Mouse (Mus musculus): ENCODE data around the gene Hlcs.

Gene Hlcs

DNA sequence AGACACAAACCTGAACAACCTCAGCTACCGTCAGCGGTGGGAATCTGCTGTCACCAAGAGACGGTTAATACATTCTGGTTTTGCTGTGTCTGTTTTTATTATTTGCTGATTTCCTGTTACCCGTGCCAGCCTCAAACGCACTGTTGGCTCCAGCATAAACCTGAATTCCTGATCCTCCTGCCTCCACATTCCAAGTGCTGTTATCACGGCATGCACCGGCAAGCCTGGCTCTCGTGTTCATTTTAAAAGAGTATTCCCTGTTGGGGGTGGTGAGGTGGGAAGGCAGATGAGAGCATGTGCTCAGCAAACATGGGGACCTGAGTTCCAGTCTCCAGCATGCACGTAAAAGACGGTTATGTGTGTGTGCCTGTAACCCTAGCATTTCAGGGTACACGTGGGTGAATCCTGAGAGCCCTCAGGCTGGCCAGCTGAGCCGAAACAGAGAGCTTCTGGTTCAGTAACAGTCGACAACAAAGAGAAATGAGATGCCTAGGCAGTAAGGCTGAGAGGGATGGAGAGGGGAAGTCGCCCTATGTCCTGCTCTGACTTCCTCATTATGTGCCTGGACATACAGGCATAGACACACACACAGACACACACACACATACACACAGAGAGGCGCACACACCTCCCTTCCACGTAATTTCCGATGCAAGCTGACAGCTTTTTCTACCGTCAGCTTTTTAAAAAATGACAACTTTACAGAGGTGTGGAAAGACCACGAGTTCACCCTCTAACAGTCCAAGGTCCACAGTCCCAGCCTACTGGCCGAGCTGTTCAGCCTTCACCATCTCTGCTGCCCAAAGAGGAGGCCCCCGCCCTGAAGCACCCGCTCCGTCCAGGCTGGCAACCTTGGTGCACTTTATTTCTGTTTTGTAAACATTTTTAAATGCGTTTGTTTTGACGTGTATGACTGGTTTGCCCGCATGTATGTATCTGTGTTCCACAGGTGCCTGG is 107.6 kb downstream of the Hlcs start:
- DNase-seq (ENCODE audit: low spot score) = no peak

GRCm38 (mm10) chr16:94201387-94201786 is 112.0 kb downstream of the Hlcs start:
- DNase-seq (ENCODE audit: low spot score) = no peak

DNA sequence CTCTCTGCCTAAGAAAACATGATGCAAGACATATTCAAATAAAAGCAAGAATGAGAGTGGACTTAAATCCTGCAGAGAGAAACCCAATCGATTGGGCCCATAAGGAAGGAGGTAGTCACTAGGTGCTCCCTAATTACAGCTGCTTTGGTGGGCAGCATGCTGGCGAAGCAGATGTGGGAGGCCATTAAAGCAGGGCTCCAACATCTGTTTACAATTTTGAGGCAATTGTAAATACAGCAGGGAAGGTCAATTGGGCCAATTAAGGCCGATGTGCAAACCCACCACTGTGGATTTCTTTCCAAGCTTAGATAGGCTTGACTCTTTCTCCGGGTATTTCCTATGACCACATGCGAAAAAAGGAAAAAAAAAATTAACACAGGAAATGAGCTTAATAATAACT is 117.5 kb downstream of the Hlcs start:
- DNase-seq (ENCODE audit: low spot score) = no peak

DNA sequence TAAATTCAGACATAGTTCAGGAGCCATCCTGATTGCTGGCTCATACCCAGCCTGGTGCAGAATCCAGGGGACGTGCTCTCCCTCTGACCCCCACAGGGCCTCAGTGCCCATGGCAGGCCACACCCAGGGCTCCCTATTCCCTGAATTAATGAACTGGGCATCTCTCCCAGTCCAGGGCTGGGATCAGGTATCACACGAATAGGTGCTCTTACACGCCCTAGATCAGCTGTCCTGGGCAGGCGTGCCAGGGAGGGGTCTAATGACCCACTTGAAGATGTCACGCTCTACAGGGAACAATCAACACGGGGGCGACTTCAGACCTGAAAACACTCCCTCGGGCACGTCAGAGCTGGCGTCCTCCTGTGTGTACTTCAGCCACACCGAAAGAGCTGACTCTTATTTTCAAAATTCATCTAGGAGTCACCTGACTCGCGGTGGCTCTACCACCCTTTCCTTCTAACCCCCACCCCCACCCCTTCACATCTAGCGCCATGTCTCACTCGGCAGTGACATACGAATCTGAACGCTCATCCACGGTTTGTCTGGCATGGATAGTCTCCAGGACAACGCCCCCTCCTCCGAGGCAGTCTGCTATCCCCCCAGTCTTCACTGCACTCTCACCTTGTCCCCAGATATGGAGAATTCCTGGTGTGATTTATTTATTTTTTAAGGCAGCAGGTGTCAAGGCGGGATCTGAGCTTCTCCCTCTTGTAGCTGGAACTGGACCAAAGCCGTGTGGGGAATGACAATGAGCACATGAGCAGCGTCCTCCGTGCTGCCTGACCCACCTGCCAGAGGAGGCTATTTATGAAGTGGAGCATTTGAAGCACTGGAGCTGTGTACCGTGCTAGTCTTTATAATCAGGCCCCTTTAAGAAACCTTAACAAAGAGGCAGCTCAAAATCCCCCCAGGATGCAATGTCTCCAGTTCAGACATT is 121.7 kb downstream of the Hlcs start:
- DNase-seq (ENCODE audit: low spot score) = no peak

- DNase-seq (ENCODE audit: low spot score) = no peak
Observed at GRCm38 (mm10) chr16:94190256-94190655, 123.1 kb downstream of the Hlcs start.

DNA sequence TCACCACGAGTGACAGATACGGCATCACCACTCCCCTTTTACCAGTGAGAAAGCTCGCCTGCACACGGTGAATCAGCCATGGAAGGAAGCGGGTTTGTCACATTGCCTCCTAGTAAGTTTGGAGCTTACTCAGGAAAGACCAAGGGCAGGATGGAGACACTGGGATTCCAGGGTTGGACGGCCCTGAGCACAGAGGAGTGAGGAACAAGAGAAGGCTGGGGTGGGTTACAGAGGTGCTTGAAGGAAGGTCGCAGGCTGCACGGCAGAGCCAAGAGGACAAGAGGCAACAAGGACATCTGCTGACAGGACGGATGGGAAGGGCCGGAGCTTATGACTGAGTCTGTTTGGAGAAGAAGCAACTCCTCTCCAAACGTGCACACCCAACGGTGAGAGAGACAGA is 126.8 kb downstream of the Hlcs start:
- DNase-seq (ENCODE audit: low spot score) = no peak

DNA sequence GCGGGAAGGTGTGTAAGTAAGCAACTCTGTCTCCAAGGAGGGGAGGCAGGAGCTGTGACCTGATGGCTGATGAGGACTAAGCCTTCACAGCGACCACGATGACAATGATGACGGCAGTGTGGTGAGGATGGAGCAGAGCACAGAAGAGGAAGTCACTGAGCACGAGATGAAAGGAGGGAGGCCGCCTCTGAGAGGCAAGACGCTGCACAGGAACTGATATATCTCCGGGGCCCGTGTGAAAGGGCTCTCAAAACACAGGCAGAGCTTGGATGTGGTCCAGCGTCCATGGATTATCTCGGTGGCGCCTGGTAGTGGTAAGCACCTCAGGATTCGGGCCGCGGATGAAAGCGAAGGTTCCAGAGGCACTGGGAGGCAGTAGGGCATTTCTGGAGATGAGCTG is 127.9 kb downstream of the Hlcs start:
- no peak for DNase-seq (ENCODE audit: low spot score)

DNA sequence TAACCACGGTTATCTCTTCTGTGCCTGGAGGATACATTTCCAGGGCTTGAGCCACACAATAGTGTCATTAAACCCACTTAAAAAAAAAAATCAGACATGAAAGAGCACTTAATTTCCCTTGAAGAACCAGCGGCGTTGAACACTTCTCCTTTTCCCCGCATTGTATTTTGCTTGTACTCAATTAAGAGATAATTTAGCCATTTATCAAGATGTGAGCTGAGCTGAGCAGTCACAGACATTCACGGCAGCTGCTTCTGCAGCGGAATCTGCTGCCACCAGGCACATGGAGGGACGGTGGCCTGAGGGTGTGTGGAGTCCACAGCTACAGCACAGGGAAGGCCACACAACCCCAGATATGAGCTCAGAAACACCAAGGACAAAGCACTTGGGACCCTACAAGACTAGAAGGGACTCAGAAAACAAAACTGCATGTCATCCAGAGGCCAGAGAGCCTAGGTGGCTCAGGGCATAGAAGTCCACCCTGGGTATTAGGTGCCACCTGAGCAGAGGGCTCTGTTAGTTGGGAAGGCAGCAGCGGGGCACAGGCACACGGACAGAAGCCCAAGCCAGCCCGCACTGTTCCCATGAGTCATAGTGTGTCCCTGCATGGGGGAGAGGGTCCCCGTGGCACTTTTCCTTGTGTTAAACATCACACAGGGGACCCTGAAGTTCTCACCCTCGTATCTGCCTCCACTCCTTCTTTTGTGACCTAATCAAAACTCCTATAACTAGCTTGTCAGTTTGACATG is 133.1 kb downstream of the Hlcs start:
- no peak for DNase-seq (ENCODE audit: low spot score)

- no peak for DNase-seq (ENCODE audit: low spot score)
Observed at GRCm38 (mm10) chr16:94179341-94180121, 133.8 kb downstream of the Hlcs start.

- no peak for DNase-seq (ENCODE audit: low spot score)
Observed at GRCm38 (mm10) chr16:94178441-94179220, 134.7 kb downstream of the Hlcs start.

DNA sequence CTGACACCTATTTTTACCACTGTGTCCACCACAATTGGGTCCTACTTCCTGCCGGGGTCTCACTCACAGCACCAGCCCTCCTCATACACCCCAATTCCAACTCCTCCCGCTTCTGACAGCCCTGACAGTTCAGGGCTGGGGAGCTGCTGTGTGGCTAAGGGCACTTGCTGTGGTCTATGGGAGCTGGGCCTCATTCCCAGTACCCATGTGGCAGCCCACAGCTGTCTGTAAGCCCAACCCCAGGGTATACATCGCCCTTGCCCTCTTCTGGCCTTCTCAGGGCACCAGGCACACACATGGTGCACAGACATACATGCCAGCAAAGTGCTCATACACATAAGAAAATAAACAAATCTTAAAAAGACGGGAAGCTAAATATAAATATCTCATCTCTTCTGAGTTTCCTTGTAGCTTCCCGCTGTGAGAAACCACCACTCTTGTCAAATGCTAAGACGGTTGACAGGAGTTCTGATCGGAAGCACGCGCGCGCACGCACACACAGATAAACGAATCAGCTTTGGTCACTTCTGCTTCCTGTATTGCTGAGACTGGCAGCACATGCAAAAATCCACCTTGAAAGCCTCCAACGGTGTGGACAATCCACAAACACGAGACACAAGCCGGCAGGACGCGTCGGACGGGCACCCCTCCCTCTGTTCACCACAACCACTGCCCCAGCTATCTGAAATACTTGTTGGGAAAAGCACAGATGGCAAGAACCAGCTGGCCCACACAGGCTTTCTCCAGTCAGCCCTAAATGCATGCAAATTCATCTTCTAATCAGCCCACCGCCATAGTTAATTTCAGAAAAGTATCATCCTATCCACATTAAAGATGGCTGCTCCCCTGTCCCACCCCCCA is 136.1 kb downstream of the Hlcs start:
- no peak for DNase-seq (ENCODE audit: low spot score)

- no peak for DNase-seq (ENCODE audit: low spot score)
Observed at GRCm38 (mm10) chr16:94175366-94175986, 137.9 kb downstream of the Hlcs start.

GRCm38 (mm10) chr16:94173361-94173760 is 140.0 kb downstream of the Hlcs start:
- no peak for DNase-seq (ENCODE audit: low spot score)

- no peak for DNase-seq (ENCODE audit: low spot score)
Observed at GRCm38 (mm10) chr16:94170218-94170617, 143.2 kb downstream of the Hlcs start.

DNA sequence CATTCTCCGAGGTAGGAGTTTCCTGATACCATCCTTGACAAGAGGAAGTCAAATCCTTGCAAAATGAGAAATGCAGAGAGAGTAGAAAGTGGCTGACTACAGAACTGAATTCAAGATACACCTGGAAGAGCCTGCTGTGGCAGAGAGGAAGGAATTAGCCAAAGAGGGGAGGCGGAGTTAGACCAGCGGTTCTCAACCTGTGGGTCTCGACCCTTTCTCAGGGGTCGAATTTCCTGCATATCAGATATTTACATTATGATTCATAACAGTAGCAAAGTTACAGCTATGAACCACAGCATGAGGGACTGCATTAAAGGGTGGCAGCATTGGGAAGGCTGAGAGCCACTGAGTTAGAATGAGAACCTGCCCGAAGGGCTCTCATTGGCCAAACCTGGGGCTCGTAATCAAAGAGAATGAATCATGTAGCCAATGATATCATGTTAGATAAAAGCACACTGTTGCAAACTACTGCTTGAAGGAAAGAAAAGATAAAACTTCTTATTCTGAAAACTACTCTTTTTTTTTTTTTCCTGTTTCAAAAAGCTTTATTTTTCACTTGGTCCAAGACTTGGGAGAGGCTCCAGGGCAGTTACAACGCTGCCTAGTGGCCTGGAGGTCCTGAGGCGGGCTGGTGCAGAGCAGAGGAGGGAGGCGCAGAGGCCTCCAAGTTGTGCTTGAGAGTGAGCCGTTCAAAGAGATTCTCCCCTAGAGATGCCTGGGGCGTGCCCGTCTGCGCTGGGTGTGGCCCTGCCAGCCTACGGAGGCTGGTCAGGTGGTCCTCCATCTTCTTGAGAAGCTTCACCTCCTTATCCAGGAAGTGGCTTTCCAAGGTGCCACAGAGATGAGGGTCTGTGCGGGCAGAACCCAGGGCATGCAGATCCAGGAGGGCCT is 144.5 kb downstream of the Hlcs start:
- DNase-seq (ENCODE audit: low spot score) = no peak

- no peak for DNase-seq (ENCODE audit: low spot score)
Observed at GRCm38 (mm10) chr16:94164978-94165377, 148.4 kb downstream of the Hlcs start.

- no peak for DNase-seq (ENCODE audit: low spot score)
Observed at GRCm38 (mm10) chr16:94164236-94164635, 149.1 kb downstream of the Hlcs start.

GRCm38 (mm10) chr16:94163051-94163450 is 150.3 kb downstream of the Hlcs start:
- no peak for DNase-seq (ENCODE audit: low spot score)

Data from urinary bladder, postnatal 25 days (tissue).